ENCODE assay signal across 14 mouse cellular contexts in the genomic region with DNA sequence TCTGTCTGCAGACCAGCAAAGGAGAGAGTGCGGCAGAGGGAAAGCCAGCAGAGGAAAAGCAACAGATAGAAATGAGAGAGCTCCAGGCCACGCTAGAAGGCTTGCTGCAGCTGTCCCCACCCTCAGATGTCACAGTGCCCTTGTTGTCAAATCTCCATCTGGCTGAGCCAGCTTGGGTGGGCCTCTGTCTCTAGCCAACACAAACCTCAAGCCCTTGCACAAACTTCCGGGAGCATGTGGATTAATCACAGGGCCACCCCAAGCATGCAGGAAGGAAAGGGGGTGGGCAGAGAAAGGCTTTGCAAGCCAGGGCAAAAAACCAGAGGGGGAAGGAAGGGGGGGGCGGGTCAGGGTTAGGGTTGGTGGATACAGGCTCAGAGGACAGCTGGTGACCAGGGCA. TPM values are rescaled to one million over a fixed set of nuclear protein-coding genes. Genes with fewer than 3 reads are reported as not detected.
DNase-seq lines count a peak whose midpoint lies in the region; ATAC-seq and TF ChIP-seq lines count a peak whose summit lies in the region.
"Had no signal": no experiment of that assay in that cellular context is flagged by ENCODE, and none has a peak within 500 bp of the region (broad histone marks: within the 10 kb centered on the region; RNA-seq: fewer than 3 reads in every experiment).

No protein-coding gene starts in this region.

- TF ChIP-seq POLR2A in lung, adult 2 months (IDR thresholded peaks at IDR 0.05; ENCODE audit: borderline replicate concordance, extremely low read depth, low read depth, low read length), result no peak

- 25% methylated on average over 4 of the region's 4 CpGs for WGBS in lung, adult 2 months

- no peak overlapping the region for H3K4me3 ChIP-seq in gastrocnemius, adult 2 months
- no peak overlapping the region for H3K4me3 ChIP-seq in lung, adult 2 months (replicated peaks; ENCODE audit: extremely low read depth, low read depth, low read length)
- H3K4me3 ChIP-seq: embryonic facial prominence, embryonic 15.5 days; intestine, embryonic 15.5 days; limb, embryonic 10.5 days had no signal

- no peak for ATAC-seq in frontal cortex, adult (ENCODE audit: low TSS enrichment)
- ATAC-seq: intestine, embryonic 15.5 days; Patski had no signal

- H3K4me1 ChIP-seq in lung, adult 2 months (ENCODE audit: control insufficient read depth, insufficient read depth, low read length), result no peaks in the 10 kb centered on the region; the same call in 1 of the 2 replicates
- H3K4me1 ChIP-seq: embryonic facial prominence, embryonic 15.5 days had no signal

- TF ChIP-seq CTCF in gastrocnemius, adult 2 months (IDR thresholded peaks at IDR 0.05), result no peak
- no peak for TF ChIP-seq CTCF in lung, adult 2 months (IDR thresholded peaks at IDR 0.05; ENCODE audit: insufficient read depth, low read length)

- H3K27ac ChIP-seq in gastrocnemius, adult 2 months, result peak overlapping the region; percentile 61
- H3K27ac ChIP-seq: embryonic facial prominence, embryonic 15.5 days; intestine, embryonic 15.5 days; limb, embryonic 10.5 days had no signal

- peak; percentile 38 for DNase-seq in gastrocnemius, adult 2 months
- no peak for DNase-seq in gastrocnemius, postnatal 36 days
- peak; percentile 5 for DNase-seq in Muller cell, postnatal 12 days (ENCODE audit: inconsistent ontology term)
- peak; percentile 36 to 53 for DNase-seq in heart, postnatal 14 days
- peak; percentile 27 for DNase-seq in lung, adult 2 months
- DNase-seq in left cerebral cortex, adult 11 months (ENCODE audit: low spot score), result no peak
- no peak for DNase-seq in ovary, adult 18-20 months (ENCODE audit: low spot score)
- DNase-seq: B cell, adult 2 months had no signal

- intact Hi-C loops in gastrocnemius, adult 2 months (cut with DNase I), result loop anchor here (5.0 to 10.0 kb wide), 2 partner anchors 170 to 247 kb away; no protein-coding TSS in a partner anchor
- intact Hi-C loops in gastrocnemius, postnatal 36 days (cut with DNase I), result loop anchor here (5.0 kb wide), 1 partner anchor 170 kb away; no protein-coding TSS in a partner anchor
- intact Hi-C loops in heart, postnatal 14 days (cut with DNase I), result loop anchor here (5.0 kb wide), 1 partner anchor 245 kb away; no protein-coding TSS in a partner anchor

RNA-seq across cellular contexts. Expression of gene Padi4, which starts 13.4 kb away (rescaled TPM):
- total RNA-seq in gastrocnemius, adult 2 months (2021), result not detected
- under 1 TPM in 1 of 2 experiments, not detected in 1; 0.15 TPM for total RNA-seq in gastrocnemius, postnatal 36 days (2021)
- under 1 TPM; 0.74 to 0.78 TPM for total RNA-seq in heart, postnatal 14 days (2021)
- 4.5 and 9.4 TPM in 2 replicates for polyA plus RNA-seq in lung, adult 2 months (2012; rRNA removed)
- total RNA-seq: midbrain, postnatal 0 days had no signal

RNA-seq across cellular contexts. Expression of gene Padi3, which starts 23.0 kb away (rescaled TPM):
- total RNA-seq in gastrocnemius, adult 2 months (2021), result 1 to 10 TPM; 1.1 to 6.9 TPM
- 1 to 10 TPM; 2.0 to 3.0 TPM for total RNA-seq in gastrocnemius, postnatal 36 days (2021)
- total RNA-seq in heart, postnatal 14 days (2021), result under 1 TPM; 0.07 to 0.17 TPM
- polyA plus RNA-seq in lung, adult 2 months (2012; rRNA removed), result 0.21 and 0.34 TPM in 2 replicates
- total RNA-seq: midbrain, postnatal 0 days had no signal
- polyA plus RNA-seq: midbrain, postnatal 0 days; Patski had no signal

RNA-seq across cellular contexts. Expression of gene Padi6, which starts 45.0 kb away (rescaled TPM):
- not detected for total RNA-seq in gastrocnemius, adult 2 months (2021)
- not detected for total RNA-seq in gastrocnemius, postnatal 36 days (2021)
- total RNA-seq in heart, postnatal 14 days (2021), result not detected
- not detected in 2 replicates for polyA plus RNA-seq in lung, adult 2 months (2012; rRNA removed)
- total RNA-seq: midbrain, postnatal 0 days had no signal
- polyA plus RNA-seq: embryonic facial prominence, embryonic 15.5 days; limb, embryonic 10.5 days; Patski had no signal

RNA-seq across cellular contexts. Expression of gene Padi1, which starts 58.2 kb away (rescaled TPM):
- under 1 TPM in 1 of 2 experiments, not detected in 1; 0.22 TPM for total RNA-seq in gastrocnemius, adult 2 months (2021)
- total RNA-seq in gastrocnemius, postnatal 36 days (2021), result under 1 TPM; 0.07 to 0.08 TPM
- not detected for total RNA-seq in heart, postnatal 14 days (2021)
- 0.36 and 1.9 TPM in 2 replicates for polyA plus RNA-seq in lung, adult 2 months (2012; rRNA removed)
- polyA plus RNA-seq: midbrain, postnatal 0 days had no signal

Comparison
In these comparisons a context has a peak if more than half of its experiments do, and no peak if none do; other contexts are left out.
1. DNase-seq: peak in gastrocnemius, adult 2 months (single experiment), Muller cell, postnatal 12 days (single experiment), heart, postnatal 14 days (2 of 2) and lung, adult 2 months (single experiment); none in gastrocnemius, postnatal 36 days (0 of 2), left cerebral cortex, adult 11 months (single experiment) and ovary, adult 18-20 months (single experiment).